Mouse (Mus musculus) MEL (cell line): ENCODE results near the gene Chchd2. TPM values are rescaled to one million over a fixed set of nuclear protein-coding genes. Genes with fewer than 3 reads are reported as not detected.

ENCODE experiments used
- DNase-seq: peaks from one replicate; pipeline ENCODE4 v3.0.0; 2011; ENCODE audit warnings: low read depth, low spot score
- H3K27ac ChIP-seq: 2 replicates; pipeline ENCODE4 v1.5.1; 2012; ENCODE audit warnings: low read depth, mild to moderate bottlenecking, control low read depth, low read length, moderate library complexity; ENCODE audit not compliant: control insufficient read depth
- H3K27me3 ChIP-seq, 2 experiments: fragments of 150-350 bp in 1 of 2; sonication (generic) in 1 of 2; 2 replicates each; pipeline ENCODE4 v1.6.1; 2012; ENCODE audit warnings: low read length in 2 of 2, mild to moderate bottlenecking in 2 of 2, improper control_type of control experiment in 1 of 2, moderate library complexity in 1 of 2; ENCODE audit not compliant: insufficient read depth in 2 of 2, control insufficient read depth in 1 of 2
- H3K36me3 ChIP-seq, 2 experiments: 2 replicates each; pipeline ENCODE4 v1.6.1; 2012 to 2014; ENCODE audit warnings: low read length in 2 of 2, improper control_type of control experiment in 1 of 2, inconsistent platforms in 1 of 2, mild to moderate bottlenecking in 1 of 2; ENCODE audit not compliant: insufficient read depth in 2 of 2, control insufficient read depth in 1 of 2
- H3K4me1 ChIP-seq, 2 experiments: fragments of 150-350 bp in 1 of 2; sonication (generic) in 1 of 2; 2 replicates each; pipeline ENCODE4 v1.6.1; 2012; ENCODE audit warnings: low read length in 2 of 2, improper control_type of control experiment in 1 of 2, mild to moderate bottlenecking in 1 of 2; ENCODE audit not compliant: insufficient read depth in 2 of 2, control insufficient read depth in 1 of 2
- H3K4me3 ChIP-seq, 2 experiments: fragments of 150-350 bp in 1 of 2; sonication (generic) in 1 of 2; 2 replicates each; pipeline ENCODE4 v1.5.1; 2012; ENCODE audit warnings: low read depth in 2 of 2, low read length in 2 of 2, mild to moderate bottlenecking in 2 of 2, moderate library complexity in 2 of 2, control low read depth in 1 of 2, improper control_type of control experiment in 1 of 2; ENCODE audit not compliant: control insufficient read depth in 1 of 2, insufficient read depth in 1 of 2
- H3K79me2 ChIP-seq: 2 replicates; pipeline ENCODE4 v1.6.1; 2012; ENCODE audit warnings: mild to moderate bottlenecking, low read length, moderate library complexity; ENCODE audit not compliant: control insufficient read depth, poor library complexity, insufficient read depth
- H3K9ac ChIP-seq: 2 replicates; pipeline ENCODE4 v1.6.1; 2012; ENCODE audit warnings: low read depth, mild to moderate bottlenecking, control low read depth, low read length, moderate library complexity; ENCODE audit not compliant: control insufficient read depth, poor library complexity, severe bottlenecking
- H3K9me3 ChIP-seq: fragments of 150-350 bp; sonication (generic); replicated peaks from 2 replicates; pipeline ENCODE4 v1.6.1; 2012; ENCODE audit warnings: mild to moderate bottlenecking, low read length, improper control_type of control experiment, moderate library complexity; ENCODE audit not compliant: insufficient read depth
- BHLHE40 ChIP-seq: IDR thresholded peaks from 2 replicates; pipeline ENCODE4 v1.6.1; 2012; ENCODE audit warnings: low read depth, mild to moderate bottlenecking, inconsistent platforms, low read length, improper control_type of control experiment, borderline replicate concordance
- CHD2 ChIP-seq: IDR thresholded peaks from 2 replicates; pipeline ENCODE4 v1.6.1; 2011; ENCODE audit warnings: low read length, improper control_type of control experiment
- CTCF ChIP-seq, 3 experiments: IDR thresholded peaks in 2 of 3; conservative IDR thresholded peaks in 1 of 3; 2 replicates each; pipeline ENCODE4 v1.5.1; 2011 to 2012; ENCODE audit warnings: low read length in 3 of 3, low read depth in 2 of 3, mild to moderate bottlenecking in 2 of 3, improper control_type of control experiment in 1 of 3, inconsistent platforms in 1 of 3, mixed read lengths in 1 of 3, moderate library complexity in 1 of 3; ENCODE audit not compliant: control insufficient read depth in 1 of 3, insufficient read depth in 1 of 3, poor library complexity in 1 of 3, severe bottlenecking in 1 of 3
- E2F4 ChIP-seq: IDR thresholded peaks from 2 replicates; pipeline ENCODE4 v1.6.1; 2011; ENCODE audit warnings: low read depth, low read length, improper control_type of control experiment, borderline replicate concordance
- ELF1 ChIP-seq: IDR thresholded peaks from 2 replicates; pipeline ENCODE4 v1.6.1; 2014; ENCODE audit warnings: low read depth, mild to moderate bottlenecking, inconsistent platforms, low read length, improper control_type of control experiment, moderate library complexity
- EP300 ChIP-seq, 2 experiments: IDR thresholded peaks; 2 replicates each; pipeline ENCODE4 v1.6.1; 2011; ENCODE audit warnings: improper control_type of control experiment in 2 of 2, low read length in 2 of 2, low read depth in 1 of 2, mild to moderate bottlenecking in 1 of 2
- GABPA ChIP-seq: IDR thresholded peaks from 2 replicates; pipeline ENCODE4 v1.6.1; 2012; ENCODE audit warnings: low read depth, mild to moderate bottlenecking, inconsistent platforms, low read length, improper control_type of control experiment, moderate library complexity
- GATA1 ChIP-seq: IDR thresholded peaks from 2 replicates; pipeline ENCODE4 v1.6.1; 2011; ENCODE audit warnings: low read depth, low read length, improper control_type of control experiment
- HCFC1 ChIP-seq: IDR thresholded peaks from 2 replicates; pipeline ENCODE4 v1.6.1; 2012; ENCODE audit warnings: low read depth, mild to moderate bottlenecking, inconsistent platforms, low read length, improper control_type of control experiment, moderate library complexity
- KAT2A ChIP-seq: conservative IDR thresholded peaks from 2 replicates; pipeline ENCODE4 v1.6.1; 2012; ENCODE audit warnings: low read depth, low read length, improper control_type of control experiment, inconsistent platforms
- MAFK ChIP-seq: IDR thresholded peaks from 2 replicates; pipeline ENCODE4 v1.6.1; 2011; ENCODE audit warnings: low read depth, mild to moderate bottlenecking, low read length, improper control_type of control experiment, borderline replicate concordance
- MAX ChIP-seq: IDR thresholded peaks from 2 replicates; pipeline ENCODE4 v1.6.1; 2011; ENCODE audit warnings: low read length, improper control_type of control experiment
- MEF2A ChIP-seq: IDR thresholded peaks from 2 replicates; pipeline ENCODE4 v1.6.1; 2014; ENCODE audit warnings: low read depth, mild to moderate bottlenecking, inconsistent platforms, low read length, improper control_type of control experiment; ENCODE audit not compliant: poor library complexity, insufficient replicate concordance, severe bottlenecking; ENCODE audit errors: extremely low read depth
- MYC ChIP-seq: IDR thresholded peaks from 2 replicates; pipeline ENCODE4 v1.6.1; 2011; ENCODE audit warnings: low read depth, mild to moderate bottlenecking, low read length, improper control_type of control experiment, moderate library complexity
- POLR2AphosphoS2 ChIP-seq: IDR thresholded peaks from 2 replicates; pipeline ENCODE4 v1.6.1; 2011; ENCODE audit warnings: low read length, improper control_type of control experiment
- POLR2AphosphoS5 ChIP-seq: IDR thresholded peaks from 2 replicates; pipeline ENCODE4 v1.6.1; 2012; ENCODE audit warnings: low read depth, borderline replicate concordance, mild to moderate bottlenecking, inconsistent platforms, low read length, moderate library complexity, mixed read lengths
- SIN3A ChIP-seq: IDR thresholded peaks from 2 replicates; pipeline ENCODE4 v1.6.1; 2012; ENCODE audit warnings: low read length, improper control_type of control experiment, inconsistent platforms
- TAL1 ChIP-seq: IDR thresholded peaks from 2 replicates; pipeline ENCODE4 v1.6.1; 2012; ENCODE audit warnings: mild to moderate bottlenecking, inconsistent platforms, low read length, moderate library complexity, mixed read lengths
- TBP ChIP-seq: IDR thresholded peaks from 2 replicates; pipeline ENCODE4 v1.8.0; 2011; ENCODE audit warnings: low read depth, low read length, improper control_type of control experiment
- TCF12 ChIP-seq: IDR thresholded peaks from 2 replicates; pipeline ENCODE4 v1.6.1; 2014; ENCODE audit warnings: low read depth, mild to moderate bottlenecking, inconsistent platforms, low read length, improper control_type of control experiment, moderate library complexity
- UBTF ChIP-seq: IDR thresholded peaks from 2 replicates; pipeline ENCODE4 v1.6.1; 2012; ENCODE audit warnings: low read depth, mild to moderate bottlenecking, inconsistent platforms, low read length, improper control_type of control experiment, moderate library complexity, borderline replicate concordance; ENCODE audit not compliant: insufficient read depth
- USF2 ChIP-seq, 2 experiments: IDR thresholded peaks; 2 replicates each; pipeline ENCODE4 v1.6.1; 2011 to 2012; ENCODE audit warnings: improper control_type of control experiment in 2 of 2, low read length in 2 of 2, borderline replicate concordance in 1 of 2, inconsistent platforms in 1 of 2, low read depth in 1 of 2, mild to moderate bottlenecking in 1 of 2; ENCODE audit not compliant: insufficient read depth in 1 of 2
- ZKSCAN1 ChIP-seq: IDR thresholded peaks from 2 replicates; pipeline ENCODE4 v1.6.1; 2012; ENCODE audit warnings: low read depth, mild to moderate bottlenecking, inconsistent platforms, low read length, improper control_type of control experiment, moderate library complexity
- ZMIZ1 ChIP-seq: IDR thresholded peaks from 2 replicates; pipeline ENCODE4 v1.6.1; 2012; ENCODE audit warnings: low read depth, mild to moderate bottlenecking, inconsistent platforms, low read length, improper control_type of control experiment, moderate library complexity
- ZNF384 ChIP-seq: IDR thresholded peaks from 2 replicates; pipeline ENCODE4 v1.6.1; 2012; ENCODE audit warnings: low read depth, mild to moderate bottlenecking, inconsistent platforms, low read length, improper control_type of control experiment
- polyA plus RNA-seq, 2 experiments: library from polyadenylated mRNA; stranded (reverse) in 1 of 2; unstranded in 1 of 2; fragments of >175 nt in 1 of 2; fragments of >200 nt in 1 of 2; gene quantifications; 2 replicates each; pipeline versions ENCODE4 v1.2.1 to v1.2.4; 2012; ENCODE audit warnings: low replicate concordance in 2 of 2, low read depth in 1 of 2; ENCODE audit not compliant: insufficient read length in 2 of 2, insufficient read depth in 1 of 2, missing spikeins in 1 of 2
- total RNA-seq: library from RNA; depleted of rRNA; stranded (reverse); fragments of 300-350 nt; gene quantifications from 2 replicates; pipeline ENCODE4 v1.2.3, GENCODE M21; 2012

Chchd2 gene
- total and polyA plus RNA-seq, 3 experiments, result 588 to 951 TPM; not detected in 1

DNA sequence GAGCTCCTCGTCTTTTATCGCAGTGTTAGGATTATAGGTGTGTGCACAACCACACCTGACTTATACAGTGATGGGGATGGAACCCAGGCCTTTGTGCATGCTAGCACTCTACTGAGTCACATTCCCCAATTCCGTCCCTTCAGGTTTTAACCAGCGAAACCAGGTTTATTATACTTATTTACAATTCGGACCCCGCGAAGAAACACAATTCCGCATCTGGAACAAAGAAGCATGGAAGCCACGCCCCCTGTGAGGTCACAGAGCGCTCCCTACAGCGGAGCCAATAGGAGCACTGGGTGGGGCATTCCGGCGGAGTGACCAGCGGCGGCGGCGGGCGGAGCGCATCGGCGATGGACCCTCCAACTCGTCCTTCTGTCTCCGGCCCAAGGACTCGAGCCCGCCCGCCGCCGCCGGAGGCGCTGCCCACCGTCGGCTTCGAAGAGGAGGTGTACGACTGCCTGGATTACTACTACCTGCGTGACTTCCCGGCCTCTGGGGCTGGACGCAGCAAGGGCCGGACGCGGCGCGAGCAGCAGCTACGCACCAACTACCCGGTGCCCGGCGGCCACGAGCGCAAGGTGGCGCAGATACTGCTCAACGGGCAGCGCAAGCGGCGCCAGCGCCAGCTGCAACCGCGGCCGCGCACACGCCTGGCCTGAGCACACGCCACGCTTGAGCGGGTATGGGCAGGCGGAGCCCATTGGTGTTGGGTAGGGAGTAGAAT lies 21.1 kb upstream of the Chchd2 start, which contains the start of gene Nupr1l (continued):
- TF ChIP-seq MYC (0 out of 2 replicates have a peak, but pooled peaks have one; percentile 17), ZKSCAN1 (no peak), BHLHE40 (no peak), TBP (no peak), POLR2AphosphoS5 (no peak), MAX (0 out of 2 replicates have a peak, but pooled peaks have one; percentile 16), ELF1 (no peak), GATA1 (no peak), TAL1 (no peak), USF2 (IDR thresholded peaks at IDR 0.05; ENCODE audit: borderline replicate concordance in 1 of 2, insufficient read depth in 1 of 2, low read depth in 1 of 2, low read length in 2 of 2) (no peak)

GRCm38 (mm10) chr5:129907775-129908174 lies 20.5 kb upstream of the Chchd2 start:
- peaks cover 0 to 9% of the 10 kb centered on the region in 2 experiments; a peak in 3 of 4 replicates for H3K4me1 ChIP-seq

DNA sequence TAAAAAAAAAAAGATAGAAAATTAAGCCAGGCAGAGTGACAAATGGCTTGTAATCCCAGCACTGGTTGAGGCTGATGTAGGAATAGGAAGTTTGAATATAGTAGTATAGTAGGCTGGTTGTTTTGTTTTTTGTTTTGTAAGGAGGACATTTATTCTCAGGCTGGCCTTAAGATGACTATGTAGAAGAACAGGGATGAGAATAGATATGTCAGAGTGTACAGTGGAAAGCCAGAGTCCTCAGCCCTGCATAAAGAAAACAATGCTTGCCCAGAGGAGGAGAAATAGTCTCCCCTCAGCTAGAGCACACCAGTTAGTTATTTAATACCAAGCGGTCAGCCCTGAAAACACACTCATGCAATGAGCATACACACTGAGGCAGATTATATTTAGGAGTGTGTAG lies 11.2 kb upstream of the Chchd2 start, which contains the start of gene Phkg1:
Gene Phkg1 (minus strand): TSS at position 101 of the 400 bp plus-strand sequence.
- DNase-seq, result no peak
- no peak for TF ChIP-seq POLR2AphosphoS5
- TF ChIP-seq GATA1, result no peak
- no peak for TF ChIP-seq MEF2A
- TF ChIP-seq ZMIZ1, result no peak
- TF ChIP-seq TAL1, result no peak
- no peak for TF ChIP-seq CHD2
- TF ChIP-seq EP300 (IDR thresholded peaks at IDR 0.05; ENCODE audit: low read depth in 1 of 2, low read length in 2 of 2), result no peak
- no peak for TF ChIP-seq TBP
- TF ChIP-seq KAT2A, result no peak
- no peak for TF ChIP-seq MAFK
- no peak for TF ChIP-seq MAX
- no peak for TF ChIP-seq GABPA
- TF ChIP-seq UBTF, result no peak
- no peak for TF ChIP-seq E2F4
- no peak for TF ChIP-seq BHLHE40
- TF ChIP-seq TCF12, result no peak
- no peak for TF ChIP-seq SIN3A
- no peak for TF ChIP-seq CTCF (IDR thresholded peaks at IDR 0.05 in 2 of 3, conservative IDR thresholded peaks at IDR 0.05 in 1 of 3; ENCODE audit: control insufficient read depth in 1 of 3, insufficient read depth in 1 of 3, low read depth in 2 of 3, low read length in 3 of 3, poor library complexity in 1 of 3, severe bottlenecking in 1 of 3)
- no peak for TF ChIP-seq POLR2AphosphoS2
- Histone ChIP-seq H3K4me1 (peaks cover 0 to 5% of the 10 kb centered on the region in 2 experiments; a peak in 1 of 4 replicates), H3K27me3 (no peaks in the 10 kb centered on the region), H3K79me2 (no peaks in the 10 kb centered on the region), H3K27ac (no peak within 1 kb of the TSS), H3K9me3 (no peaks in the 10 kb centered on the region), H3K36me3 (peaks cover 0 to 9% of the 10 kb centered on the region in 2 experiments; a peak in 2 of 4 replicates), H3K9ac (no peak within 1 kb of the TSS), H3K4me3 (no peak within 1 kb of the TSS)

More at GRCm38 (mm10) chr5:129907775-129908174, 20.5 kb upstream of the Chchd2 start:
- no peaks in the 10 kb centered on the region for H3K27me3 ChIP-seq
- peak overlapping the region; percentile 49 for H3K9ac ChIP-seq
- peaks cover 3% of the 10 kb centered on the region; the same call in 1 of the 2 replicates for H3K79me2 ChIP-seq
- H3K27ac ChIP-seq, result no peak overlapping the region
- H3K36me3 ChIP-seq, result peaks cover 0 to 12% of the 10 kb centered on the region in 2 experiments; a peak in 2 of 4 replicates
- TF ChIP-seq HCFC1 (no peak), ZNF384 (peak; percentile 76)
- H3K4me3 ChIP-seq, result peak overlapping the region; percentile 78 to 89
- DNase-seq, result no peak
- no peaks in the 10 kb centered on the region for H3K9me3 ChIP-seq
